Mouse (Mus musculus) G1E-ER4 (cell line): ENCODE results near the gene Olfr792. TPM values are rescaled to one million over a fixed set of nuclear protein-coding genes. Genes with fewer than 3 reads are reported as not detected.

Source experiments
- GATA1 ChIP-seq: IDR thresholded peaks from one replicate; pipeline ENCODE4 v1.8.0; 2012; ENCODE audit warnings: low read length, inconsistent platforms
- polyA plus RNA-seq: library from polyadenylated mRNA; stranded (reverse); fragments of >175 nt; gene quantifications from 2 replicates; pipeline ENCODE4 v1.2.3, GENCODE M21; 2012

Gene Olfr792
- polyA plus RNA-seq = not detected in 2 replicates

GRCm38 (mm10) chr10:129538862-129539261, at the start of gene Olfr792:
Gene Olfr792, plus strand, starts transcription at chr10:129539162.
- no peak for TF ChIP-seq GATA1

- no peak for TF ChIP-seq GATA1
Measured at GRCm38 (mm10) chr10:129490101-129490500, 48.9 kb upstream of the Olfr792 start.

GRCm38 (mm10) chr10:129498192-129498591, 40.8 kb upstream of the Olfr792 start, which contains the start of gene Olfr790:
Gene Olfr790, plus strand, starts transcription at chr10:129498492.
- no peak for TF ChIP-seq GATA1

- TF ChIP-seq GATA1 = no peak
Measured at GRCm38 (mm10) chr10:129521492-129521891, 17.5 kb upstream of the Olfr792 start, which contains the start of gene Olfr791. Gene Olfr791, plus strand, starts transcription at chr10:129521792.

- no peak for TF ChIP-seq GATA1
Measured at GRCm38 (mm10) chr10:129549354-129549753, 10.4 kb downstream of the Olfr792 start.

- no peak for TF ChIP-seq GATA1
Measured at GRCm38 (mm10) chr10:129567355-129567754, 28.4 kb downstream of the Olfr792 start, which contains the start of gene Olfr794. Gene Olfr794, plus strand, starts transcription at chr10:129567655.

GRCm38 (mm10) chr10:129577066-129577465, 38.1 kb downstream of the Olfr792 start:
- TF ChIP-seq GATA1 = no peak

Other genes starting within 250 kb of the Olfr792 start
- gene Olfr780, start 221.0 kb upstream of the Olfr792 start, polyA plus RNA-seq = not detected in 2 replicates
- not detected in 2 replicates for gene Olfr781, start 210.3 kb upstream of the Olfr792 start, polyA plus RNA-seq
- gene Olfr782, start 190.3 kb upstream of the Olfr792 start, polyA plus RNA-seq = not detected in 2 replicates
- not detected in 2 replicates for gene Olfr784, start 155.1 kb upstream of the Olfr792 start, polyA plus RNA-seq
- not detected in 2 replicates for gene Olfr785, start 133.7 kb upstream of the Olfr792 start, polyA plus RNA-seq
- gene Olfr786, start 111.9 kb upstream of the Olfr792 start, polyA plus RNA-seq = not detected in 2 replicates
- gene Olfr787, start 77.3 kb upstream of the Olfr792 start, polyA plus RNA-seq = not detected in 2 replicates
- gene Olfr788, start 68.2 kb upstream of the Olfr792 start, polyA plus RNA-seq = not detected in 2 replicates
- not detected in 2 replicates for gene Olfr789, start 54.4 kb upstream of the Olfr792 start, polyA plus RNA-seq
- not detected in 2 replicates for gene Olfr790, start 40.7 kb upstream of the Olfr792 start, polyA plus RNA-seq
- not detected in 2 replicates for gene Olfr791, start 17.4 kb upstream of the Olfr792 start, polyA plus RNA-seq
- gene Olfr794, start 28.5 kb downstream of the Olfr792 start, polyA plus RNA-seq = not detected in 2 replicates
- not detected in 2 replicates for gene Olfr796, start 73.4 kb downstream of the Olfr792 start, polyA plus RNA-seq
- gene Olfr798, start 88.8 kb downstream of the Olfr792 start, polyA plus RNA-seq = not detected in 2 replicates
- not detected in 2 replicates for gene Olfr799, start 98.3 kb downstream of the Olfr792 start, polyA plus RNA-seq
- not detected in 2 replicates for gene Olfr800, start 118.5 kb downstream of the Olfr792 start, polyA plus RNA-seq
- gene Olfr801, start 134.7 kb downstream of the Olfr792 start, polyA plus RNA-seq = not detected in 2 replicates
- gene Olfr802, start 149.0 kb downstream of the Olfr792 start, polyA plus RNA-seq = not detected in 2 replicates
- not detected in 2 replicates for gene Olfr803, start 155.1 kb downstream of the Olfr792 start, polyA plus RNA-seq
- not detected in 2 replicates for gene Olfr804, start 164.0 kb downstream of the Olfr792 start, polyA plus RNA-seq
- gene Olfr805, start 190.2 kb downstream of the Olfr792 start, polyA plus RNA-seq = not detected in 2 replicates
- gene Olfr806, start 202.8 kb downstream of the Olfr792 start, polyA plus RNA-seq = not detected in 2 replicates
- not detected in 2 replicates for gene Olfr807, start 218.6 kb downstream of the Olfr792 start, polyA plus RNA-seq
- gene Olfr808, start 226.3 kb downstream of the Olfr792 start, polyA plus RNA-seq = not detected in 2 replicates
- gene Olfr809, start 235.5 kb downstream of the Olfr792 start, polyA plus RNA-seq = not detected in 2 replicates